Mouse (Mus musculus): ENCODE results near the gene Mical2. TPM values are rescaled to one million over a fixed set of nuclear protein-coding genes. Genes with fewer than 3 reads are reported as not detected.

Gene Mical2
- polyA plus RNA-seq, 1 experiment from 2014 or later, result 2.7 TPM

- Histone ChIP-seq H3K9me3 (ENCODE audit: low read length) (no peaks in the 10 kb centered on the region), H3K4me1 (ENCODE audit: insufficient read depth) (0 out of 2 replicates have a peak, but pooled peaks cover 6% of the 10 kb centered on the region), H3K4me3 (ENCODE audit: low read depth, low read length) (no peak overlapping the region), H3K27me3 (ENCODE audit: insufficient read depth, low read length) (no peaks in the 10 kb centered on the region), H3K4me2 (ENCODE audit: low read depth, low read length) (no peak overlapping the region), H3K27ac (ENCODE audit: low read depth) (no peak overlapping the region), H3K9ac (replicated peaks) (no peak overlapping the region), H3K36me3 (replicated peaks; ENCODE audit: insufficient read depth, low read length) (no peaks in the 10 kb centered on the region)
- ATAC-seq (no peak), DNase-seq (no peak)
- 77% methylated on average over 3 of the region's 3 CpGs for WGBS (ENCODE audit: insufficient replicate concordance)
- no peak for TF ChIP-seq EP300 (IDR thresholded peaks at IDR 0.05; ENCODE audit: low read depth)
- no peak for TF ChIP-seq CTCF (IDR thresholded peaks at IDR 0.05; ENCODE audit: low read depth)
Measured at GRCm38 (mm10) chr7:112199343-112199742, 26.3 kb upstream of the Mical2 start.

GRCm38 (mm10) chr7:112200761-112201160 is 24.9 kb upstream of the Mical2 start:
- H3K36me3 ChIP-seq (replicated peaks; ENCODE audit: insufficient read depth, low read length), result no peaks in the 10 kb centered on the region
- H3K4me3 ChIP-seq (ENCODE audit: low read depth, low read length), result no peak overlapping the region
- DNase-seq (no peak), ATAC-seq (no peak)
- no peak overlapping the region for H3K9ac ChIP-seq (replicated peaks)
- no peak overlapping the region for H3K27ac ChIP-seq (ENCODE audit: low read depth)
- H3K4me2 ChIP-seq (ENCODE audit: low read depth, low read length), result no peak overlapping the region
- 41% methylated on average over 4 of the region's 4 CpGs for WGBS (ENCODE audit: insufficient replicate concordance)
- no peaks in the 10 kb centered on the region for H3K27me3 ChIP-seq (ENCODE audit: insufficient read depth, low read length)
- H3K4me1 ChIP-seq (ENCODE audit: insufficient read depth), result 0 out of 2 replicates have a peak, but pooled peaks cover 6% of the 10 kb centered on the region
- TF ChIP-seq CTCF (IDR thresholded peaks at IDR 0.05; ENCODE audit: low read depth), result no peak
- no peak for TF ChIP-seq EP300 (IDR thresholded peaks at IDR 0.05; ENCODE audit: low read depth)
- H3K9me3 ChIP-seq (ENCODE audit: low read length), result no peaks in the 10 kb centered on the region

- Histone ChIP-seq H3K27me3 (ENCODE audit: insufficient read depth, low read length) (no peaks in the 10 kb centered on the region), H3K4me2 (ENCODE audit: low read depth, low read length) (no peak overlapping the region), H3K9me3 (ENCODE audit: low read length) (no peaks in the 10 kb centered on the region), H3K4me3 (ENCODE audit: low read depth, low read length) (no peak overlapping the region), H3K27ac (ENCODE audit: low read depth) (peak overlapping the region; percentile 22; the same call in 1 of the 2 replicates), H3K9ac (replicated peaks) (no peak overlapping the region), H3K4me1 (ENCODE audit: insufficient read depth) (0 out of 2 replicates have a peak, but pooled peaks cover 6% of the 10 kb centered on the region), H3K36me3 (replicated peaks; ENCODE audit: insufficient read depth, low read length) (no peaks in the 10 kb centered on the region)
- WGBS (ENCODE audit: insufficient replicate concordance), result 39% methylated on average over 4 of the region's 4 CpGs
- TF ChIP-seq EP300 (IDR thresholded peaks at IDR 0.05; ENCODE audit: low read depth), result no peak
- no peak for TF ChIP-seq CTCF (IDR thresholded peaks at IDR 0.05; ENCODE audit: low read depth)
- DNase-seq, result peak; percentile 20
- ATAC-seq, result peak; percentile 91
Measured at GRCm38 (mm10) chr7:112202194-112202593, 23.5 kb upstream of the Mical2 start.

GRCm38 (mm10) chr7:112202843-112203242 is 22.8 kb upstream of the Mical2 start:
- WGBS (ENCODE audit: insufficient replicate concordance), result 86% methylated on average over 5 of the region's 5 CpGs
- ATAC-seq, result no peak
- H3K9ac ChIP-seq (replicated peaks), result no peak overlapping the region

DNA sequence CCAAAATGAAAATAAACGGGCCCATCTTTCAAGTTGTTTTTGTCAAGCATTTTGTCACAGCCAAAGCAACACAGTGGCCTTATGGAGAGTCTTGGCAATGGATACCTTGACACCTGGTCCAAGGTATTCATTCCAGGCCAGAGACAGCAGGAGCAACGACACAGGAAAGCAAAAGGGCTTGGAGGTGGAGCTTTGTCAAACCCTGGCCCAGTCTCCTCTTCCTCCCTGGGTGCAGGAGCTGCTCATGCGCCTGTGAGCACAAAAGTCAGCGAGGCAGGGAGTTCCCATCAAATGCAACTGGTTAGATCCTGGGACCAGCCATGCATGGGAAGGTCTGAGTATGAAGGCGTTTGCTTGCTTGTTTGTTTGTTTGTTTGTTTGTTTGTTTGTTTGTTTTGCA is 21.7 kb upstream of the Mical2 start:
- no peaks in the 10 kb centered on the region for H3K9me3 ChIP-seq (ENCODE audit: low read length)
- no peaks in the 10 kb centered on the region for H3K27me3 ChIP-seq (ENCODE audit: insufficient read depth, low read length)
- no peak for DNase-seq
- peaks cover 17% of the 10 kb centered on the region for H3K4me1 ChIP-seq (ENCODE audit: insufficient read depth)
- 60% methylated on average over 5 of the region's 5 CpGs for WGBS (ENCODE audit: insufficient replicate concordance)
- ATAC-seq, result no peak
- H3K36me3 ChIP-seq (replicated peaks; ENCODE audit: insufficient read depth, low read length), result no peaks in the 10 kb centered on the region
- H3K27ac ChIP-seq (ENCODE audit: low read depth), result no peak overlapping the region
- TF ChIP-seq EP300 (IDR thresholded peaks at IDR 0.05; ENCODE audit: low read depth) (no peak), CTCF (IDR thresholded peaks at IDR 0.05; ENCODE audit: low read depth) (no peak)
- no peak overlapping the region for H3K4me2 ChIP-seq (ENCODE audit: low read depth, low read length)
- no peak overlapping the region for H3K9ac ChIP-seq (replicated peaks)
- H3K4me3 ChIP-seq (ENCODE audit: low read depth, low read length), result no peak overlapping the region

More at GRCm38 (mm10) chr7:112202843-112203242, 22.8 kb upstream of the Mical2 start:
- DNase-seq, result no peak
- Histone ChIP-seq H3K4me2 (ENCODE audit: low read depth, low read length) (no peak overlapping the region), H3K4me1 (ENCODE audit: insufficient read depth) (peaks cover 6% of the 10 kb centered on the region; the same call in 1 of the 2 replicates), H3K9me3 (ENCODE audit: low read length) (no peaks in the 10 kb centered on the region), H3K36me3 (replicated peaks; ENCODE audit: insufficient read depth, low read length) (no peaks in the 10 kb centered on the region), H3K27me3 (ENCODE audit: insufficient read depth, low read length) (no peaks in the 10 kb centered on the region), H3K4me3 (ENCODE audit: low read depth, low read length) (no peak overlapping the region), H3K27ac (ENCODE audit: low read depth) (0 out of 2 replicates have a peak overlapping the region, but pooled peaks have one; percentile 22)
- TF ChIP-seq CTCF (IDR thresholded peaks at IDR 0.05; ENCODE audit: low read depth), result no peak
- no peak for TF ChIP-seq EP300 (IDR thresholded peaks at IDR 0.05; ENCODE audit: low read depth)

GRCm38 (mm10) chr7:112204380-112204963 is 21.2 kb upstream of the Mical2 start:
- Histone ChIP-seq H3K4me3 (ENCODE audit: low read depth, low read length) (no peak overlapping the region), H3K27me3 (ENCODE audit: insufficient read depth, low read length) (no peaks in the 10 kb centered on the region), H3K4me2 (ENCODE audit: low read depth, low read length) (no peak overlapping the region), H3K4me1 (ENCODE audit: insufficient read depth) (peaks cover 21% of the 10 kb centered on the region), H3K27ac (ENCODE audit: low read depth) (peak overlapping the region; percentile 35; the same call in 1 of the 2 replicates), H3K36me3 (replicated peaks; ENCODE audit: insufficient read depth, low read length) (no peaks in the 10 kb centered on the region), H3K9me3 (ENCODE audit: low read length) (no peaks in the 10 kb centered on the region), H3K9ac (replicated peaks) (no peak overlapping the region)
- DNase-seq, result no peak
- no peak for TF ChIP-seq CTCF (IDR thresholded peaks at IDR 0.05; ENCODE audit: low read depth)
- ATAC-seq, result no peak
- WGBS (ENCODE audit: insufficient replicate concordance), result 34% methylated on average over 6 of the region's 6 CpGs

Data from liver, postnatal 0 days (tissue).